Mouse (Mus musculus): ENCODE measurements around the gene Zfr2.

Zfr2 gene

DNA sequence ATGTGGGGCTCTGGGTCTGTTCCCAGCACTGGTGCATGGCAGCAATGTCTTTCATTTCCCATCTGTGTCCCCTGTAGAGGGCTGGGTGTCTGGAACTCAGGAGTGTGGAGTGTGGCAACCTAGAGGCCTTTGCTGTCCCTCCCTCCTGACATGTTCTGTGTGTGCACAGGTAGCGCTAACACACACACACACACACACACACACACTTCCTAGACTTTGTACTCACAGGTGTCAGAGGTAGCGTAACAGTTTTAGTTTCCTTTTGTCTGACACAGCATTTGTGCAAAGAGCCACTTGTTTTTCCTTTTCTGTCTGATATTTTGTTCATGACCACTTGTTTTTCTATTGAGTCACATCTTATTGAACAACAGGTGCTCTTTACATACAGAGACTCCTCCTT, 14.8 kb downstream of the Zfr2 start:
- no peak for ATAC-seq (ENCODE audit: low TSS enrichment)

DNA sequence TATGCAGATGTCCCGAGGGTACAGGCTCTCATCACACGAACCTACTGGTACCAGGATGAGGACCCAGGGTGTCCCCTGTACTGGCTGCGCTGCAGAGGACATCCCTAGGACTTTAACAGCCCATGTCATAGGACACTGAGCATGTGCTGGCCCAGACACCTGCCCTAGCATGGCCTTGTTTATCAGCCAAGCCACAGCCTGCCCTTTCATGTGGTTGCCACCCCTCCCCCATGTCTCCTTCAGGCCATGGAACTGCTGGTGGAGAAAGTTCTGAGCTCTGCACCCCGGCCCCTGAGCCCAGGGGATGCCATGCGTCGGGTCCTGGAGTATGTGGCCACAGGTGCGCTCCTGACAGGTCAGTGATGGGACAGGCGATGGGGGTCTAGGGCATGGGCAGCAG, 16.5 kb downstream of the Zfr2 start:
- no peak for ATAC-seq (ENCODE audit: low TSS enrichment)

DNA sequence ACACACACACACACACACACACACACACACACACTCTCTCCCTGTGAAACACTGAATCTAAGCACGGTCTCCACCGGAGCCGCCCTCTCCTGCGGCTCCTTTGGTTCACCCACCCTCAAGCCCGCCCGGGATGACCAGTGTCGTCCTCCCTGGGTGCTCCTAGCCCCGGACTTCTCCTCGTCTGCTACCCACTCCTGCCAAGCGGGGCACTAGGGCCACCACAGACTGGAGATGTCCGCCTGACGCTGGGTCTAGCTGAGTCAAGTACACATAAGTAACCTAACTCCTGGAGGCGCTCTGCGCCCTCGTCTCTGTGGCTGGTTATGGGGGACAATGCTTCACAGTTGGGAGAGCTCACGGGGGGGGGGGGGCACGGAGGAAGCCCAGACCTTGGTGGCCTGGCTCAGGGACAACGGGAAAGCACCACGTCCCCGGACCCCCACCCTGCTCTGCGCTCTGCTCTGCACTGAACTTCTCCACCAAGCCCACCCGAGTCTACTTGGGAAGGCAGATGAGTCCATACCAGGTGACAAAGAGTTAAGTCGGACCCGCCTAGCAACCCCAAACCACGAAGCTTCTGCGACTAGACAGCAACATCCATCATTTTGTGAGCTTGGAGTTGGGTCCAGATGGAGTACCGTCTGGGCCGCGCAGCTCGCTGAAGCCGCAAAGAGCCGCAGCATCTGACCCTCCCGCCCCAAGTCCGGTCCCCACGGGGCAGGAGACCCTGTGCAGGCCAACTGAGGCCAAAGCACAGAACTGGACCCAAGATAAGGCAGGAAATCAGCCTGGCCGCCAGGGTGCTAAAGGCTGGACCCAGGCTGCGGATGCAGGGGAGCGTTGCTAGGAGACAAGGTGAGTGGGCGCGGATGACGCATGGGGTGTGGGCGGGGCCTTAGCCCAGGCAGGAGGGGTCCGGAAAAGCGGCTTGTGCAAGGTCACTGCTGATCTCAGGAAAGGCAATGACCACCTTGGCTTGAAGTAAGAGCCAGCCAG, 19.8 kb downstream of the Zfr2 start, which contains the start of gene Matk:
Gene Matk (plus strand): TSS at position 512 of the 996 bp plus-strand sequence.
- peak; percentile 64 for ATAC-seq (ENCODE audit: low TSS enrichment)

DNA sequence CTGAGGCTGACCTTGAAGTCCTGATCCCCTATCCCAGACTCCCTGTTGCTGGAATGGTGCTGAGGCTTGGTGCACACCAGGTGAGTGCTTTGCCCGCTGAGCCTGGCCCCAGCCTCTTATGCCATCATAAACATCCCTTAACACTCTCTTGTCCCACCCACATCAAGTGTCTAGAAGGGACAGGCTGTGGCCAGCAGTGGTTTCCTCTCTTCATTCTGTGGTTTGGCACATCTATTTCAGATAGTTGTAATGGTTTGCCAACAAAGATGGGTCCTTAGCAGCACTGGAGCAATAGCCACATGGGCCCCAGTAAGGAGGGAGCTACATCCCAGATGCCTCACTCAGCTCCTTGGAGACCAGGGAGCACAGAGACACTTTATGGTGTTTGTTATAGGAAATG, 21.9 kb downstream of the Zfr2 start:
- no peak for ATAC-seq (ENCODE audit: low TSS enrichment)

DNA sequence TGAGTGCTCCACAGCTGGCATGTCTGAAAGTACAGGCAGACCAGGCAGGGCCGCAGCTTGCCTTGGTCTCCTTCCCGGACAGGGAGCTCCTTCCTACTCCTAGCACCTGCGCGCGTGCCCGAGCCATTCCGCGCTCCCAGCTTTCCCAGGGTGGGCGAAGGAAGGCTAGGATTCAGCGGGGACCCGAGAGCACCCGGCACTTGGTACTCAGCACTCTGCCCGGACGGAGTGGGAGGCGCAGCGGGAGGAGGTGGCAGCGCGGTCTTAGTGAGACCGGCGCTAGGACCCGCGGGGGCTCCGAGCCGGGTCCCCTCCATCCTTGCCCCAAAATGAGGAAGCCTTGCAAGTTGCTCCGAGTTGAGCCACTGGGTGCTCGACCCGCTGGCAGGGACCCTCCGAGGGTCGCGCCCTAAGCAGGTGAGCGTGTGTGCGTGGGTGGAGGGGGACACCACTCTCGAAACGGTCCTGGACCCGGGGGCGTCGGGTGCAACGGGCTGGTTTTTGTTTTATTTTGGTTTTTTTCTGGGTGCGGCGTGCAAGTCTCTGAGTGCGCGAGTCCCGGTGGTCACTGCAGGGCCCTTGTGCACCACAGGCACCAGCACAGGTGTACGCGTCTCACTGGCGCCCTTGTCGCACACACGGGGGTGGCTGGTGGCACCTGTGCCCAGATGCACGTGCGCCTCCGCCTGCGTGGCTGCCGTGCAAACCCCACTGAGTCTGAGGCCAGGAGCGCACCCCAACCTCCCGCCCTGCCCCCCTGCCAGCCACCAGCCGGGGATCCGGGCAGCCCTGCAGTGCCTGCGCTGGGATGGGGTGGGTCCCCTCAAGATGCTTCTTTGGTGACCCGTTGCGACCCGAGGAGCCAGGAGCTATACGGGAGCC, 24.4 kb downstream of the Zfr2 start:
- ATAC-seq (ENCODE audit: low TSS enrichment), result peak; percentile 10; the same call in 1 of the 2 replicates

DNA sequence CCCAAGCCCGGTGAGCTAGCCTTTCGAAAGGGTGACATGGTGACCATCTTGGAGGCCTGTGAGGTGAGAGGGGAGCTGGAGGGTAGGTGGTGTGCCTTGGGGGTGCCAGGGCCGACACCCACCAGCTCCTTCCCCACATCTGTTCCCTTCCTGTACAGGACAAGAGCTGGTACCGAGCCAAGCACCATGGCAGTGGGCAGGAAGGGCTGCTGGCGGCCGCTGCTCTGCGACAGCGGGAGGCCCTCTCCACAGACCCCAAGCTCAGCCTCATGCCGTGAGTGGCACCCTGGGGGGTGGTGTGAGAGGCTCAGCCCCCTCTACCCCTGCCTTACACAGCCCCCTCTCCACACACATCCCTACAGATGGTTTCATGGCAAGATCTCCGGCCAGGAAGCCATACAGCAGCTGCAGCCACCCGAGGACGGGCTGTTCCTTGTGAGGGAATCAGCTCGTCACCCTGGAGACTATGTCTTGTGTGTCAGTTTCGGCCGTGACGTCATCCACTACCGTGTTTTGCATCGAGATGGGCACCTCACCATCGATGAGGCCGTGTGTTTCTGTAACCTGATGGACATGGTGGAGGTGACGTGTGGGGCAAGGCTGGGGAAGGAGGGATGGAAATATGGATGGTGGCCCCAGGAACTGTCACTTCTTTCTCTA, 26.4 kb downstream of the Zfr2 start:
- 0 out of 2 replicates have a peak, but pooled peaks have one; percentile 5 for ATAC-seq (ENCODE audit: low TSS enrichment)

DNA sequence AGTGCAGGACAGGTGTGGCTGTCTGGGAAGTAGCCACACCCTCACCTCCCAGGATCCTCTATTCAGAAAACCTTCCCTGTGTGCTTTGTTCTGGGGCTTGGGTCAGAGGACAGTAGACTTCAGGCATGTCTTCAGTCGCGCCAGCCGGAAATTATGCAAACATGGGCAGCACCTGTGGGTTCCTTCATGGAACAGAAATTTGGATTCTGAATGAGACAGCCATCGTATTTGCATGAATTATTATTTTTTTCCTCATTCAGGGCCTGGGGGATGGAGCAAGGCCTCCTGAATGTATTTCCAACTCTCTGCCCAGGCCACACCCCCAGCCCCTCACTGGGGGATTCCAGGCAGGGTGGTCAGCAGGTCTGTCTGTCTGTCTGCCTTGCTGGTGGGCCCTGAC, 28.1 kb downstream of the Zfr2 start:
- no peak for ATAC-seq (ENCODE audit: low TSS enrichment)

DNA sequence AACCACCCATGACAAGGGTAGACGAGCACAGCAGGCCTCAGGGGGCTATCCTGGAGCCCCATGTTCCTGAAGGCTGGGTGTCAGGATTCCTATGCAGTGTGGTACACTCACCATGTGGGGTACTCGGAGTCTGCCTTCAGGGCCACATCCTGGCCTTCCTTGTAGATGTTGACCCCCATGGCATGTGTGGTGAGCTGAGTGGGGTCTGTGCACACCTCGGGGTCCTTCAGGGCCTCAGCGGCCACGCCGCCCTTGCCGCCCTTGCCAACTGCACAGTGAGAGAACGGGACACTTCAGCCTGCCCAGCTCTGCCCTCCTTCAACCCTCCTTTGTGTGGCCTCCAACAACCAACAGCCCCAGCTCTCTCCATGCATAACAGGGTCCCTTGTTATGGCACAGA, 32.6 kb downstream of the Zfr2 start:
- no peak for ATAC-seq (ENCODE audit: low TSS enrichment)

DNA sequence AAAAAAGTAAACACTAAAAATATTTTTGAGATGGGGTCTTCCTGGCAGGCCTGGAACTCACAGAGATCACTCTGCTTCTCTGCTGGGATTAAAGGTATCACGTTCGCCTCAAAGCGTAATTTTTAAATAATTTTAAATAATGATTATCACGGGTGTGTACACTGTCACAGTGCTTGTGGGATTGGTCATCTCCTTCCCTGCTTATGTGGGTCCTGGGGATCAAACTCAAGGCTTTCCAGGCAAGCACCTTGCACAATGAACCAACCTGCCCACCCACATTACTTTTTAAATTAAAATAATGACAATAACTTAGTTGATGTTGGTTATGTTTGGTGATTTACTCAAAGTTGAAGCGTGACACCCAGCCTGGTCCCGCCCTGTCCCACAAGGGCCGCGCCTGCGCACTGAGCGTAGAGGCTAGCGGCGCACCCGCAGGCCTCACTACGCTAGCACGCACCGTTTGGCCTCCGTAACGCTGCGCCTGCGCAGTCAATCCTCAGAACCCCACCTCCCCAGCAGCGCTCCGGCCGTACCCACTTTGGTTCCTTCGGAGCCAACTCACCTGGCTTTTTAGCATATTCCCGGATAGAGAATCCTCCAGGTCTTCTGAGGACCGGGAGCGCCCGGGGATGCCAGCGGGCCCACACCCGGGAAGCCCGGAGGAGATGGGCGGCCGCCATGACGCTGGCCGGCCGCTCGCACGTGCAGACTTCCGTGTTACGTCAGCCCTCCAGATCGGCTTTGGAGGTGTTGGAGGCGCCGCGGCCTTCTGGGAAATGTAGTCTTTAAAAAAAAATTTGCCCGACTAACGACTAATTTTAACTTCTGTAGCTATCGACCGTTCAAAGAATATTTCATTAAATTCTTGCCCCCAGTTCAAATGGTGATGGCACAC, 33.5 kb downstream of the Zfr2 start, which contains the start of the genes Mrpl54 and Apba3:
Gene Mrpl54 (minus strand): TSS at position 724 of the 895 bp plus-strand sequence.
Gene Apba3 (plus strand): TSS at position 750 of the 895 bp plus-strand sequence.
- peak; percentile 80 for ATAC-seq (ENCODE audit: low TSS enrichment)

DNA sequence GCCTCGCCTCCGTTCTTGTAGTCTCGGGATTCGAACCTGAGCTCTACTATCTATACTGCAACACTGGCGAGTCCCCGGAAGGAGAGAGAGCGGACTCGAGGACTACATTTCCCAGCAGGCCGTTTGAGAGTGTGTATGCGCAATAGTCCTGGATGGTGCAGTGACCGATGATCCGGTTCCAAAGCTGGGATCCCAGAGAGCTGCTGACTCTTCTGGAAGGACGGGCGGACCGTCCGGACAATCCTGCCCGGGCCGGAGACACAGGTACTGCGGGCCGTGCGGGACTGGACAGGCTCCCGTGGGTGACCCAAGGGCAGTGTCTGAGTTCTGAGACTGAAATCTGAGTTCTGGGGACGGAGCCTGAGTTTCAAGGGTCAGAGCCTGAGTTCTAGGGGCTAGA, 35.1 kb downstream of the Zfr2 start:
- ATAC-seq (ENCODE audit: low TSS enrichment), result peak; percentile 73

DNA sequence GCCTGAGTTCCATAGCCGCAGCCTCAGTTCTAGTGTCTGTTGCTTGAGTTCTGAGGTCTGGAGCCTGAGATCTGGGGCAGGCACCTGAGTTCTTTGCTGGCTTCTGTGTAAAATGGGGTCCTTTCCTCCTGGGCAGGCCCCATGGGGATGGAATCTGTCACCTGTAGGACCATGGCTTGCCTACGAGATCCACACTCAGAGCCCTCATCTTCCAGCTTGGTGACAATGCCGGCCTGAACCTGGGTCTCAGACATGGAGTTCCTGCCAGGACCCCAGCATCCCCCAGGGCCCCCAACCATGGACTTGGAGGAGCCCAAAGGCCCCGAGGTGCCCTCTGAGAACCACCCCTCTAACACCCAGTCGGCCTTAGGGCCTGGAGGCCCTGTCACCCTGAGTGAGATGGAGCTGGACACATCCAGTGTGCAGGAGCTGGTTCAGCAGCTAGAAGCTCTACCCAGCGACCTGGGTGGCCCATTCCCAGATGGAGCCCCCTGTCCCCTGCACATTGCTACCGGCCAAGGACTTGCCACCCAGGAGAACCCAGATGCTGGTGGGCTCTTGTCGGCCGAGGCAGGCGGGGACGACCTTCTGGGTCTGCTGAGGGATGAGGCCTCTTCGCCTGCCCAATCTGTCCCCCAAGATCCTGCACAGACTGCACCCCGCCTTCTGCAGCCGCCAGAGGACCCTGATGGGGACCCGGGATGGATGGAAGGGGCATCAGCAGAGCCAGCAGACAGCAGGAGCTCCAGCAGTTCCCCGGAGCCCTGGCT, 35.9 kb downstream of the Zfr2 start:
- no peak for ATAC-seq (ENCODE audit: low TSS enrichment)

DNA sequence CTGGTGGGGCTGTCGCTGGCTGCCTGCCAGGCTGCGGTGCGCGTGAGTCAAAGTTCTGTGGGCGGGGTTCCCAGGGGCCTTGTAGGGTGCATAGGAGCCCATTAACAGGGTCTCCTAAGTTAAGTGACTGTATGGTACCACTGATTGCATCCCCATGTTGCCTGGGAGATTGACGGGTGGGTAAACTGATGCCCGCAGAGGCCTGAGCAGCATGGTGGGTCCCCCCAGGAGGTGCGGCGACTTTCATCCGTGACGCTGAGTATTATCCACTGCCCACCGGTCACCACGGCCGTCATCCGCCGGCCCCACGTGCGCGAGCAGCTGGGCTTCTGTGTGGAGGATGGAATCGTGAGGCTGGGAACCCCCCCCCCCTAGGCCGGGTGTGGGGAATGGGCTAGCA, 39.4 kb downstream of the Zfr2 start:
- ATAC-seq (ENCODE audit: low TSS enrichment), result no peak

DNA sequence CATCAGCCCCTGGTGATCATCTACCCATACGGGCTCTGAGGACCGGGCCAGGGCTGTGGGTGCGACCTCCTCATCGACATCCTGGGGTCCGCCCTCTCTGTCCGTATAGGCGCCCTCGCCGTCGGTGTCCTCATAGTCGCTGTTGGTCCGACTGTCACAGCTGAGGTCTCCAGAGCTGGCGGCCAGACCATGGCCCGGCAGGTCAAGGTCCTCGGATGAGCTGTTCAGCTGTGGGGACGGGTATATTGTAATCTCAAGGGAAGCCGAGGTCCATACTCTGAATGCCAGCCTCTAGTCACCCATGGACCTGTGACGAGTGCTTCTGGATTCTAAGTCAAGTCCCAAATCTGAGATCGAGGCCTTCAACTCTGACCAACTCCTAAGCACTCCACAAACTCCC, 40.9 kb downstream of the Zfr2 start:
- no peak for ATAC-seq (ENCODE audit: low TSS enrichment)

DNA sequence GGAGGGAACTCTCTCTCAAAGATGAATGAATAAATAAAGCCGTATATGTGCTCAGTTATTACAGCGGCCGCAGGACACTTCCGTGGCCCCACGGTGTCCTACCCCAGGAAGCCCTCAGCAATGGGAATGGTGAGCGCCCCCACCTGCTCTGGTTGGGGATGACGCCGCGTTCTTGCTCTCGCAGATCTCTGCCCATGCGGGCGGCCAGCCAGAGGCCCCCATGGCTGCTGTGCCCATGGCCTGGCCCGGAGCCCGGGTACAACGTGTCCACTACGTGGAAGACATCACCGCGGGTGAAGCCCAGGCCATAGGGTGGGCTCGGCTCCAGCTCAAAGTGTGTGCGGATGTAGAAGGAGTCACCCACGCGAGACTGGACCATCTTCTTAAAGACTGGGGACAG, 44.7 kb downstream of the Zfr2 start:
- ATAC-seq (ENCODE audit: low TSS enrichment), result no peak

DNA sequence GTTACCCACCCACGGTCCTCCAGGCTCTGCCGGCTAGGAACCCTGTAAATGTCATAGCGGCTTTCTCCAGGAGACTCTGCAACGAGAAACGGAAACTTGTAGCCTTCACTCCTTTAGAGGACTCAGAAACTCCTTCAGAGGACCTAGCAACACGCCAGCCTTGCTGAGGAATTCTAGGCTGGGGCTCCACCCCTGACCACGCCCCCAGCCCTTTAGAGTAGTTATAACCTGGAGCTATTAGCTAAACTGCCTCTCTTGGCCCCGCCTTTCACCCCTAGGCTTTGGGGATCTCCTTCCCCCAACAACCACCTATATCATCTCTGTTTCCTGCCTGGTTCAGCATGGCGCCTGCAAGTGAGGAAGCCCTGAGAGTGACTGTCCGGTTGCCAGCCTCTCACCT, 46.5 kb downstream of the Zfr2 start:
- no peak for ATAC-seq (ENCODE audit: low TSS enrichment)

DNA sequence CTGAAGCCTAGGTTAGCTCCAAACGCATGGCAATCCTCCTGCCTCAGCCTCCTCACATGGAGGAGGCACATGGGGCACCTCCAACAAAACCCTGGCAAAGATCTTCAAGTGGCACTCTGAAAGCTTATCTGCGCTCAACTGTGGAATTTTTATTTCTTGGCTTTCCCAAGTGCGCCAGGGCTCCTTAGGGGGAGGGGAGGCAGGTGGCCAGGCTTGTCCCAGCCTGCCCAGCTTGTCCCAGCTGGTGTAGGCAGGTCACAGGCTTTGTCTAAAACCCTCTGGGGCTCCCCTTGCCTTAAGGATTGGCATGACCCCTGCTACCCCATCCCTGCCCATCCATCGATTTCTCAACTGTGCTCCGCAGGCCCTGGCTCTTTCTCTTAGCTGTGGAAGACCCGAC, 51.2 kb downstream of the Zfr2 start:
- no peak for ATAC-seq (ENCODE audit: low TSS enrichment)

DNA sequence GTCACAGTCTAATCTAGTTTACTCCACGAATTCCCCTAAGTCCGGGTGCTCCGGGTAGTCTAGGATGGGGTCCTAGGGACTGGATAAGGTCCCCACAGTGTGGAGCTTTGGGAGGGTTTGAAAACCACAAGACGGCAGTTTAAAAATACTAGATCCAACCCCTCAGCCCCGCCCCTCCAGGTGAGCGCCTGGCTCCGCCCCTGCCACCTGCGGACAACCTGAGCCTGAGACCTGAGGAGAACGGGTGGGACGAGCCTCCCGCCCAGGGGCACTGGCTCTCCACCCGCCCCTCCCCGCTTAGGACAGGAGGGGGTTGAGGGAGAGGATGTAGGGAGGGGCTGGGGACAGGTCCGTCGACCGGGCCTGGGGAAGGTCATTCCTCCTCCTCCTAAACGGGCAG, 51.8 kb downstream of the Zfr2 start:
- no peak for ATAC-seq (ENCODE audit: low TSS enrichment)

DNA sequence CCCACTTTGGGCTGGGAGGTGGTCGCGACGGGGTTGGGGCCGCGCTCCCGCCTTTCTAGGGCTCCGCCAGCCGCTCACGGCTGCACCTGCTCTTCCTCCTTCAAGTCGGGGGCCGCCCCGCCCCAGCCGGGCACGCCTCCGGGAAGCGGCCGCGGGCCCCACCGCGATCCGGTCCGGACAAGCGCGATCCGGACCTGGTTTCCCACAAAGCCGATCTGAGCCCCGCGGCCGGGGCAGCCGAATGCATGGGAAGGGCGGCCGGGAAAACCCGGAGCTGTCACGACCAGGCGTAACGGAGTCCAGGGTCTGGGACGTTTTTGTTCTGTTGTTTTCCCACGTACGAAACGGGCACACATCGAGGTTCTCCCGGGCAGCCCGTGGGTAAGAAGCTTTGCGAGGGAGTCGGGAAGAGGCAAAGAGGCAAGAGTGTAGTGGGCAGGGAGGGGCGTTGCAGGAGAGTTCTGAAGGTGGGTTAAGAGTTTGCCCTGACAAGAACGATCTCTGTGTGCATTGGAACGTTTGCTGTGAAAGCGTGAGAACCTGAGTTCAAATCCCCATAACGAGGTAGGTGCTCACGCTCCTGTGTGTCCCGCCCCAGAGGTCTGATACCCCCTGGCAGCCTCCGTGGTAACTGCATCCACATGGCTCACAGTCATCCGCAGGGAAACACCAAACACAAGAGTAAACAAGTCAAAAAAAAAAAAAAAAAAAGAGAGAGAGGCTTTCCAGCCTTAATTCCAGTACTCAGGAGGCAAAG, 52.9 kb downstream of the Zfr2 start:
- ATAC-seq (ENCODE audit: low TSS enrichment), result peak; percentile 71

DNA sequence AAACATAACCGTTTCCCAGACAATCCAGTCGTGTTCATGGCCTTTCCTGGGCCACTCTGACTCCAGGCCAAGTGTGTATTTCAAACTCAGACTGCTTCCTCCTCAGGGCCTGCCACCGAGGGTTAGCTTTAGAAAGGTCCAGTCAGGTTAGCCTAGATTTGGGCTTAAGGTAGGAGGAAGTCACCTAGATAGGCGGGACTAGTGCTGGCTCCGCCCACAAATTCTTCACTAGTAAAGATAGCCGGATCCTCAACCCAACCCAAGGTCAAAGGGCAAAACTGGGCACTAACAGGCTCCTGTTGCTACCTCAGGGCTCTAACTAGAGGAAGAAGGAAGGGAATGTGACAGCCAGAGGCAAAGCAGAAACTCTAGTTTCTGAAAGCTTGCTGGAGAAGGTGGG, 53.6 kb downstream of the Zfr2 start:
- ATAC-seq (ENCODE audit: low TSS enrichment), result no peak

Measured in frontal cortex, adult (tissue).